Mouse (Mus musculus) hindbrain, postnatal 0 days (tissue): ENCODE measurements around the gene Olfr813. TPM values are rescaled to one million over a fixed set of nuclear protein-coding genes. Genes with fewer than 3 reads are reported as not detected.
"Not testable (repeated sequence)": the region's sequence is repeated elsewhere in the genome, so short reads cannot be mapped to it uniquely, and the experiment has no call there.

Experiments
- ATAC-seq: fragments of 200-750 bp; cut with Nextera tagmentation; 2 replicates; pipeline ENCODE4 v1.8.0; 2017; ENCODE audit warnings: mild to moderate bottlenecking, moderate TSS enrichment, moderate library complexity
- DNase-seq: peaks from one replicate; pipeline ENCODE4 v3.0.0-alpha.2; 2015; ENCODE audit warnings: low spot score
- H3K27ac ChIP-seq: fragments of 300-500 bp; sonication (generic); 2 replicates; pipeline ENCODE4 v1.5.1; 2014; ENCODE audit warnings: mild to moderate bottlenecking
- H3K27me3 ChIP-seq: fragments of 300-500 bp; sonication (generic); 2 replicates; pipeline ENCODE4 v1.6.1; 2014; ENCODE audit warnings: low read length, mixed read lengths; ENCODE audit not compliant: insufficient read depth
- H3K36me3 ChIP-seq: fragments of 300-500 bp; sonication (generic); 2 replicates; pipeline ENCODE4 v1.6.1; 2014; ENCODE audit warnings: low read length, mixed read lengths; ENCODE audit not compliant: insufficient read depth
- H3K4me1 ChIP-seq: fragments of 300-500 bp; sonication (generic); 2 replicates; pipeline ENCODE4 v1.6.1; 2014; ENCODE audit warnings: antibody characterized with exemption, low read length, mixed read lengths; ENCODE audit not compliant: insufficient read depth
- H3K4me2 ChIP-seq: fragments of 300-500 bp; sonication (generic); 2 replicates; pipeline ENCODE4 v1.6.1; 2014; ENCODE audit warnings: low read depth, mild to moderate bottlenecking, low read length, moderate library complexity, mixed read lengths
- H3K4me3 ChIP-seq: fragments of 300-500 bp; sonication (generic); 2 replicates; pipeline ENCODE4 v1.5.1; 2014; ENCODE audit warnings: low read length
- H3K9ac ChIP-seq: fragments of 300-500 bp; sonication (generic); replicated peaks from 2 replicates; pipeline ENCODE4 v1.6.1; 2014; ENCODE audit warnings: mild to moderate bottlenecking, low read length, moderate library complexity, mixed read lengths
- H3K9me3 ChIP-seq: fragments of 300-500 bp; sonication (generic); 2 replicates; pipeline ENCODE4 v1.6.1; 2016; ENCODE audit warnings: low read length, mixed read lengths
- CTCF ChIP-seq: IDR thresholded peaks from 2 replicates; pipeline ENCODE4 v1.5.1; 2016; ENCODE audit warnings: antibody characterized with exemption, control low read depth, low read depth
- WGBS: fragments of 180-500 bp; shearing (Covaris S2); extraction: QIAGEN DNeasy Blood & Tissue Kit; methylation state at CpG from one replicate; pipeline ENCODE4 v1.1.7; 2014; 5-methylcytosine and 5-hydroxymethylcytosine counted together
- polyA plus RNA-seq: library from polyadenylated mRNA; unstranded; fragments of >200 nt; fragmentation: Nextera tagmentation; extraction: Ambion mirVana; gene quantifications from 2 replicates; pipeline ENCODE4 v1.2.1, GENCODE M21; 2015
- total RNA-seq: library from RNA; depleted of rRNA; stranded (reverse); fragments of >200 nt; gene quantifications from 2 replicates; pipeline ENCODE4 v1.2.3, GENCODE M21; 2014; rRNA removed

Gene Olfr813
- total RNA-seq: not detected in 2 replicates
- polyA plus RNA-seq: not detected in 2 replicates

DNA sequence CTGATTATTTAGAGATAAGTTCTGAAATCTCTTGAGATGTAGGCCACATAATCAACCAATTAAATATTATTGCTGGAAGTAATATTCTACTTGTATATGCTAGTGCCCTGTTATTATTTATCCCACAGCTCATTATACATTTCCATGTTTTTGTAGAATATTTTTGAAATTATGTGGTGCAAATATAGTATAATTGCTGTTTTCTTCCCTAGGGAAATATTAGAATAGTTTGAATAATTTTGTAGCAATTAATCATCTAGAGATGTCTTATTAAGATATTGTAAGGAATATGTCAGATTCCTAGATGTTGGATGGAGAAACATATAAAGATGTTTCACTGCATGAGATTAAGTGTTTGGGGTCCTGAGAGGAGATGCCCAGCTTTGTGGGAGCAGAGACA, at the start of gene Olfr813:
Olfr813 (plus strand) TSS at position 301 of the 400 bp plus-strand sequence.
- no peak for ATAC-seq
- Histone ChIP-seq H3K27me3 (no peaks in the 10 kb centered on the region), H3K4me3 (no peak within 1 kb of the TSS), H3K27ac (no peak within 1 kb of the TSS), H3K36me3 (no peaks in the 10 kb centered on the region), H3K9me3 (no peaks in the 10 kb centered on the region), H3K4me2 (no peak within 1 kb of the TSS), H3K4me1 (no peaks in the 10 kb centered on the region), H3K9ac (no peak within 1 kb of the TSS)
- no peak for TF ChIP-seq CTCF
- DNase-seq: no peak

GRCm38 (mm10) chr10:129845994-129846393, 9.2 kb upstream of the Olfr813 start, which contains the start of gene Olfr812:
Gene Olfr812, minus strand, starts transcription at chr10:129846094.
- DNase-seq: no peak
- H3K9me3 ChIP-seq: no peaks in the 10 kb centered on the region

GRCm38 (mm10) chr10:129847343-129847742, 7.8 kb upstream of the Olfr813 start:
- Histone ChIP-seq H3K36me3 (no peaks in the 10 kb centered on the region), H3K27ac (no peak overlapping the region), H3K4me2 (no peak overlapping the region), H3K4me3 (no peak overlapping the region), H3K4me1 (no peaks in the 10 kb centered on the region), H3K9me3 (no peaks in the 10 kb centered on the region), H3K27me3 (no peaks in the 10 kb centered on the region), H3K9ac (no peak overlapping the region)
- ATAC-seq (no peak), DNase-seq (no peak)
- WGBS: 45% methylated on average over 1 of the region's 1 CpGs
- no peak for TF ChIP-seq CTCF

More at GRCm38 (mm10) chr10:129845994-129846393, 9.2 kb upstream of the Olfr813 start, which contains the start of gene Olfr812:
- Histone ChIP-seq H3K9ac (no peak within 1 kb of the TSS), H3K4me2 (no peak within 1 kb of the TSS), H3K4me3 (no peak within 1 kb of the TSS), H3K27ac (no peak within 1 kb of the TSS), H3K36me3 (no peaks in the 10 kb centered on the region), H3K4me1 (no peaks in the 10 kb centered on the region), H3K27me3 (no peaks in the 10 kb centered on the region)
- 67% methylated on average over 1 of the region's 1 CpGs for WGBS
- no peak for ATAC-seq
- TF ChIP-seq CTCF: no peak

GRCm38 (mm10) chr10:129879751-129880150, 24.6 kb downstream of the Olfr813 start, which contains the start of gene Olfr814:
Gene Olfr814, minus strand, starts transcription at chr10:129879851.
- H3K27me3 ChIP-seq, H3K9ac ChIP-seq, H3K4me2 ChIP-seq, DNase-seq, H3K4me1 ChIP-seq, H3K4me3 ChIP-seq, H3K27ac ChIP-seq, H3K36me3 ChIP-seq, ATAC-seq, H3K9me3 ChIP-seq: not testable (repeated sequence)
- WGBS: no CpG with 5 or more reads among the region's 1 CpGs

- not testable (repeated sequence) for H3K4me1 ChIP-seq, ATAC-seq
- WGBS: 89% methylated on average over 6 of the region's 6 CpGs
Measured at GRCm38 (mm10) chr10:129885496-129885895, 30.3 kb downstream of the Olfr813 start.

DNA sequence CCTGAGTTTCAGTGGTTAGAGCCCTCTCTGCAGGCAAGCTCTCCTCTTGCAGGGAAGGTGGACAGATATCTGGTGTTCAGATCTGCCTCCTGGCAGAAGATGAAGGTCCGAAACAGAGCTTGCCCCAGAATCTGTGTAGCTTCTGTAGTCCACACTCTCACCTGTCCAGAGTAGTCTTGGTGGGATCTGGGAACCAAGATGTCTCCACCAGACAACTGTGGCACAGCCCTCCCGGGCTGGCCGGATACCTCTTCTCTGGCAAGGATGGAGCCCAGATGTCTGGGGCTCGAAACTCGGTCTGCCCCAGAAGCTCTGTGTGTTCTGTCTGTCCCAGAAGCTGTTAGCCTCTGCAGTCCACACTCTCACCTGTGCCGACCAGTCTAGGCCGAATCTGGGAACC, 30.8 kb downstream of the Olfr813 start:
- no peak overlapping the region for H3K4me2 ChIP-seq
- H3K4me1 ChIP-seq: no peaks in the 10 kb centered on the region
- H3K9ac ChIP-seq: no peak overlapping the region
- H3K27ac ChIP-seq: no peak overlapping the region
- DNase-seq (no peak), ATAC-seq (no peak)
- H3K4me3 ChIP-seq: no peak overlapping the region
- H3K27me3 ChIP-seq: no peaks in the 10 kb centered on the region
- 92% methylated on average over 7 of the region's 7 CpGs for WGBS
- TF ChIP-seq CTCF: no peak
- no peaks in the 10 kb centered on the region for H3K36me3 ChIP-seq
- no peaks in the 10 kb centered on the region for H3K9me3 ChIP-seq

More at GRCm38 (mm10) chr10:129885496-129885895, 30.3 kb downstream of the Olfr813 start:
- not testable (repeated sequence) for H3K27ac ChIP-seq, DNase-seq, H3K27me3 ChIP-seq, H3K36me3 ChIP-seq, H3K4me3 ChIP-seq, H3K9ac ChIP-seq, H3K9me3 ChIP-seq, H3K4me2 ChIP-seq

DNA sequence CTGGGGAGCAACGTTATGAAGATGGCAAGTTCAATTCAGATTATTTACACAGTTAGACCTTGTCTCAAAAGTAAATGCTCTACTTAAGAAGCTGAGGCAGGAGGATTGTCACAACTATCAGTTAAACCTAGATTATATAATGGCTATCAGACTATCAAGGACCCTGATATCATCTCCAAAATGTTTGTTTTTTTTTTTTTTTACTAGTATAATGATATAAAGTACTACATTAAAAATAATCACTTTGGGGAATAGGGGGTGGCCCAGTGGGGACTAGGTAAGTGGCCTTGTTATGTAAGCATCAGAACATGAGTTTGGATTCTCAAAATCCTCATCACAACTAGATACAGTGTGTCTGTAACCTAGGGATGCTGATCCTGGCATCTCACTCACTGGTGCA, 50.6 kb downstream of the Olfr813 start, which contains the start of gene Olfr815:
Olfr815 (minus strand) TSS at position 101 of the 400 bp plus-strand sequence.
- DNase-seq, H3K27me3 ChIP-seq, H3K9me3 ChIP-seq, H3K36me3 ChIP-seq, H3K27ac ChIP-seq, H3K9ac ChIP-seq, H3K4me3 ChIP-seq, ATAC-seq, H3K4me1 ChIP-seq, H3K4me2 ChIP-seq: not testable (repeated sequence)
- WGBS: no CpG with 5 or more reads among the region's 1 CpGs

Other genes with a start within 250 kb of the Olfr813 start
- not detected in 2 replicates for gene Olfr796, start 242.8 kb upstream of the Olfr813 start, total RNA-seq
- not detected in 2 replicates for gene Olfr796, start 242.8 kb upstream of the Olfr813 start, polyA plus RNA-seq
- not detected in 2 replicates for gene Olfr798, start 227.4 kb upstream of the Olfr813 start, total RNA-seq
- not detected in 2 replicates for gene Olfr798, start 227.4 kb upstream of the Olfr813 start, polyA plus RNA-seq
- not detected in 2 replicates for gene Olfr799, start 217.9 kb upstream of the Olfr813 start, total RNA-seq
- not detected in 2 replicates for gene Olfr799, start 217.9 kb upstream of the Olfr813 start, polyA plus RNA-seq
- gene Olfr800, start 197.7 kb upstream of the Olfr813 start, total RNA-seq: not detected in 2 replicates
- not detected in 2 replicates for gene Olfr800, start 197.7 kb upstream of the Olfr813 start, polyA plus RNA-seq
- not detected in 2 replicates for gene Olfr801, start 181.5 kb upstream of the Olfr813 start, total RNA-seq
- not detected in 2 replicates for gene Olfr801, start 181.5 kb upstream of the Olfr813 start, polyA plus RNA-seq
- gene Olfr802, start 167.2 kb upstream of the Olfr813 start, total RNA-seq: not detected in 2 replicates
- 0.06 and 0.10 TPM in 2 replicates for gene Olfr802, start 167.2 kb upstream of the Olfr813 start, polyA plus RNA-seq
- not detected in 2 replicates for gene Olfr803, start 161.1 kb upstream of the Olfr813 start, total RNA-seq
- not detected in 2 replicates for gene Olfr803, start 161.1 kb upstream of the Olfr813 start, polyA plus RNA-seq
- 0.26 TPM in 1 of 2 replicates, not detected in the other for gene Olfr804, start 152.2 kb upstream of the Olfr813 start, total RNA-seq
- not detected in 2 replicates for gene Olfr804, start 152.2 kb upstream of the Olfr813 start, polyA plus RNA-seq
- not detected in 2 replicates for gene Olfr805, start 126.0 kb upstream of the Olfr813 start, total RNA-seq
- not detected in 2 replicates for gene Olfr805, start 126.0 kb upstream of the Olfr813 start, polyA plus RNA-seq
- not detected in 2 replicates for gene Olfr806, start 113.4 kb upstream of the Olfr813 start, total RNA-seq
- not detected in 2 replicates for gene Olfr806, start 113.4 kb upstream of the Olfr813 start, polyA plus RNA-seq
- not detected in 2 replicates for gene Olfr807, start 97.6 kb upstream of the Olfr813 start, total RNA-seq
- gene Olfr807, start 97.6 kb upstream of the Olfr813 start, polyA plus RNA-seq: not detected in 2 replicates
- not detected in 2 replicates for gene Olfr808, start 89.9 kb upstream of the Olfr813 start, total RNA-seq
- not detected in 2 replicates for gene Olfr808, start 89.9 kb upstream of the Olfr813 start, polyA plus RNA-seq
- not detected in 2 replicates for gene Olfr809, start 80.7 kb upstream of the Olfr813 start, total RNA-seq
- gene Olfr809, start 80.7 kb upstream of the Olfr813 start, polyA plus RNA-seq: not detected in 2 replicates
- not detected in 2 replicates for gene Olfr810, start 60.5 kb upstream of the Olfr813 start, total RNA-seq
- gene Olfr810, start 60.5 kb upstream of the Olfr813 start, polyA plus RNA-seq: not detected in 2 replicates
- not detected in 2 replicates for gene Olfr811, start 51.0 kb upstream of the Olfr813 start, total RNA-seq
- gene Olfr811, start 51.0 kb upstream of the Olfr813 start, polyA plus RNA-seq: not detected in 2 replicates
- gene Olfr812, start 9.3 kb upstream of the Olfr813 start, total RNA-seq: not detected in 2 replicates
- not detected in 2 replicates for gene Olfr812, start 9.3 kb upstream of the Olfr813 start, polyA plus RNA-seq
- not detected in 2 replicates for gene Olfr814, start 24.5 kb downstream of the Olfr813 start, total RNA-seq
- gene Olfr814, start 24.5 kb downstream of the Olfr813 start, polyA plus RNA-seq: not detected in 2 replicates
- not detected in 2 replicates for gene Olfr815, start 50.5 kb downstream of the Olfr813 start, total RNA-seq
- not detected in 2 replicates for gene Olfr815, start 50.5 kb downstream of the Olfr813 start, polyA plus RNA-seq
- gene Olfr816, start 60.2 kb downstream of the Olfr813 start, total RNA-seq: not detected in 2 replicates
- not detected in 2 replicates for gene Olfr816, start 60.2 kb downstream of the Olfr813 start, polyA plus RNA-seq
- not detected in 2 replicates for gene Olfr818, start 93.7 kb downstream of the Olfr813 start, total RNA-seq
- gene Olfr818, start 93.7 kb downstream of the Olfr813 start, polyA plus RNA-seq: not detected in 2 replicates
- not detected in 2 replicates for gene Olfr819, start 111.9 kb downstream of the Olfr813 start, total RNA-seq
- not detected in 2 replicates for gene Olfr819, start 111.9 kb downstream of the Olfr813 start, polyA plus RNA-seq
- gene Olfr247, start 120.8 kb downstream of the Olfr813 start, total RNA-seq: not detected in 2 replicates
- gene Olfr247, start 120.8 kb downstream of the Olfr813 start, polyA plus RNA-seq: not detected in 2 replicates
- gene Gm10310, start 129.7 kb downstream of the Olfr813 start, total RNA-seq: not detected in 2 replicates
- gene Gm10310, start 129.7 kb downstream of the Olfr813 start, polyA plus RNA-seq: not detected in 2 replicates
- gene Olfr820, start 157.3 kb downstream of the Olfr813 start, total RNA-seq: not detected in 2 replicates
- not detected in 2 replicates for gene Olfr820, start 157.3 kb downstream of the Olfr813 start, polyA plus RNA-seq
- not detected in 2 replicates for gene Olfr821, start 175.0 kb downstream of the Olfr813 start, total RNA-seq
- not detected in 2 replicates for gene Olfr821, start 175.0 kb downstream of the Olfr813 start, polyA plus RNA-seq
- not detected in 2 replicates for gene Olfr822, start 215.8 kb downstream of the Olfr813 start, total RNA-seq
- not detected in 2 replicates for gene Olfr822, start 215.8 kb downstream of the Olfr813 start, polyA plus RNA-seq